Mouse (Mus musculus): Measurements from ENCODE around the gene Hmgb1.
A peak's percentile ranks its signal among the peaks of the same experiment; 100 is the strongest.

Hmgb1 gene

GRCm38 (mm10) chr5:149097841-149098240 lies 86.4 kb downstream of the Hmgb1 start:
- peak in 1 of 2 experiments; percentile 20 for DNase-seq

DNA sequence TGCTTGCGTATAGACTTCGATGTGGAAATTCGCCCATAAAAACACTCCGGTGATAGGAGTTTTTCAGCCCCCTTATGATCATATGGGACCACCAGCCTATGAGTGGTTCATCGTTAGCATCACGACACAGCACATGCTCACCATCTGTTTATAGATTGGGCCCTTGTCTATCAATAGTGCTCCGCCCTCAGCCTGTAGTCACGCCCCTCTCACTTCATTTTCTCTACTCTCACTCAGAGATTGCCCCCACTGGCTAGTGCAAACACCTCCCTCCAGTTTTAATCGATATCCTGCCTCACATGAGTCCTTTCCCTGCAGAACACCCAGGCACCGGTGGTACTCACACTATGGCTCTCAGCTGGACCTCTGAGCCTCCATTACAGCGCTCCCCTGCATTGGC lies 88.0 kb downstream of the Hmgb1 start:
- no peak for DNase-seq

- no peak for DNase-seq
These were observed 91.4 kb downstream of the Hmgb1 start for GRCm38 (mm10) chr5:149092926-149093325.

DNA sequence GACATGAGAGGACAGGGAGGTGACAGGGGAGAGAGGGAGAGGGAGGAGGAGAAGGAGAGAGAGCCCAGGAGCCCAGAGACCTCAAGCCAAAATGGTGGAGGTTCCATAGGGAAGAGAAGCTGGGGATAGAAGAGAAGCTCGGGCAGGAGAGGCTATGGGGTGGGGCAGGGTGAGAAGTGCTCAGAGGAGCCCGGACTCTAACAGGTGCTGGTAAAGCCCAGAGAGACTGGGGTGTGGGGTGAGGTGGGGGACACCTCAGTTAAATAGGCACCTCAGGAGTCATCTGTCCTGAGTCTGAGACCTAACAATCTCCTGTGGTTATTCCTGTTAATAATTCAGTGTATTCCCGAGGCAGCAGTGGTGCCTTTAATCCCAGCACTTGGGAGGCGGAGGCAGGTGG lies 91.8 kb downstream of the Hmgb1 start:
- no peak for DNase-seq

- DNase-seq, result no peak
These were observed 93.0 kb downstream of the Hmgb1 start for GRCm38 (mm10) chr5:149091256-149091655.

GRCm38 (mm10) chr5:149089860-149090259 lies 94.4 kb downstream of the Hmgb1 start:
- DNase-seq, result no peak

DNA sequence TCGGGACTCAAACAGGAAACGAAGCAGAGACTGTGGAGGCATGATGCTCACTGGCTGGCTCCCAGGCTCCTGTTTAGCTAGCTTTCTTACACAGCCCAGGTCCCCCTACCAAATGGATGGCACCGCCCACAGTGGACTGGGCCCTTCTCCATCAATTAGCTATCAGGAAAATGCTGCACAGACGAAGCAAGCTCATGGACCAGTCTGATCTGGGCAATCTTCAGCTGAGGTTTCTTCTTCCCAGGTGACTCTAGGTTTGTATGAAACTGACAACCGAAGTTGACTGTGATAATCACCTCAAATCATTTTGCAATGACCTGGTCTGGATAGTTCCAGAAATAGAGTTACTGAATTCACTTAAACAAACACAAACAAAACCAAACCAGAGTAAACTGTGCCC lies 94.8 kb downstream of the Hmgb1 start:
- DNase-seq, result no peak

GRCm38 (mm10) chr5:149088891-149089290 lies 95.4 kb downstream of the Hmgb1 start:
- peak in 1 of 2 experiments; percentile 34 for DNase-seq

- no peak for DNase-seq
These were observed 96.1 kb downstream of the Hmgb1 start for GRCm38 (mm10) chr5:149088149-149088548.

DNA sequence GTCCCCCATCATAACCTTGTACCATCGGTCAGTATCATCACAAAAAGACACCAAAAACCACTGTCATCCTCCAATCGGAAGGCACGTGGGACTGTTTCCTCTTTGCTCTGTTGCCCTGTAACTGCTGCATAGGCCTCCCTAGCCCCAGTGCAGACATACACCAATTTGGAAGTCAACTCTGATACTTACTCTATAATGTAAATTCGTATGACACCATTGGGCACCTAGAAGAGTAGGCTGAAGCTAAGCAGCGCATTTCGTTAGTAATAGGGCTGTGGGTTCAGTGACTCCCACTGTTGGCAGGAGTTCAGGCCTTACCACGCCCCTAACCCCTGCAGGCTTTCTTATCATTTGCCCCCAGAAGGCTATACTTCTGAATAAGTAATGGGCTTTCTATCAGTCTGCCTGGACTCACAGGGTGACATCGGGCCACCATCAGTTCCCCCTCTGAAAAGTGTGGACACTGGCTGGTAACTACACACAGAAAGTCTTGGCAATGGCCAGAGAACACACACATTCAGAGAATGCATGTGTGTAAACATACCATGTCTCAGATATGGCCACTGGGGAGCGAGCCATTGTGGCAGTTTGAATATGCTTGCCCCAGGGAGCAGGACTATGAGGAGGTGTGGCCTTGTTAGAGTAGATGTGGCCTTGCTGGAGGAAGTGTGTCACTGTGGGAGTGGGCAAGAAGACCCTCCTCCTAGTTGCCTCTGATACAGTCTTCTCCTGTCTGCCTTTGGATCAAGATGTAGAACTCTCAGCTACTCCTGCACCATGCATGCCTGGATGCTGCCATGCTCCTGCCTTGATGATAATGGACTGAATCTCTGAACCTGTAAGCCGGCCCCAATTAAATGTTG lies 97.7 kb downstream of the Hmgb1 start:
- no peak for DNase-seq

DNA sequence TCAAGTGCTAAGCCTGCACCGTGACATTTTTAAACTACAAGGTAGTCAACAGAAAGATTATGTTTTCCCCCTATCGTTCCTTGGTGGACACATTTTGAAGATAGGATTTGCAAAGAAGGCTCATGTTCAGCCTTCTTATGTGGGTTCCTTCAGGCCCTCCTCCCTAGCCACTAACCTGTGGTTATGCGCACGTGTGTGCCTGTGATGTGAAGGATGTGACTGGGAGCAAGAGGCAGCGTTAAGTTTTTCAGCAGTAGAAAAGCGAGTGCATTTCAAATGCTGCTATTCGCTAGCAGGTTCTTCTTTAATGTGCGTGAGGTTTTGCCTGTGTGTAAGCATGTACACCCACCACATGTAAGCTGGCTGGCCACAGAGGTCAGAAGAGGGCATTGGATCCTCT lies 103.8 kb downstream of the Hmgb1 start:
- no peak for DNase-seq

GRCm38 (mm10) chr5:149079758-149080150 lies 104.5 kb downstream of the Hmgb1 start:
- no peak for DNase-seq

DNA sequence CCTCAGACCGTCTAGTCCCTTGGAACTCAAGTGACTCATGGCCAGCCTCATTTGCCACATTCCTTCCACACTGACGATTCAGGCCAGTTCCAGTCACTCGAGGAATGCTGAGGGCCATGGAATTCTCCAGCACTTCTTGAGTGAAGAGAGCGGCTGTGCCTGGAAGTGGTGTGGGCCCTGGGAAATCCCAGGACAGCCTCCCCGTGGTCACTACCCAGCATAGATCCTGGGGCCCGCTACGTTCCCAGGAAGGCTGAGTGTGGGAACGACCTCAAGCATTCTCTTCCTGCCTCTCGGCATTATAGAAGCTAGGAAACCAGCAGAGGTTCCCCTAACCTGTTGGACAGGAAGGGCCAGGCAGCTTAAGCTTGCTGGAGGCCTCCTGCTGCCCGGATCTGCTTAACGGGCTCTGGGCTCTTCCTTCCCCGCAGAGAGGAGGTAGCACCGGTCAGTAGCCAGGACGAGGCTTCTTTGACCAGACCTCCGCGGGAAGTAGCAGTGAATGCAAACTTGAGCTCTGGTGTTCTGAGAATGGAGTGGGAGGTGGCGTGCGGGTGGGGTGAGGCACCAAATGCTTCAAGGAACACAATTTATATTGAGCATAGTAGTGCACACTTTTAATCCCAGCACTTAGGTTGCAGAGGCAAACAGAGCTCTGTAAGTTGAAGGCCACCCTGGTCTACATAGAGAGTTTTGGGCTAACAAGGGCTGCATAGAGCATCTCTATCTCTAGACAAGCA lies 105.1 kb downstream of the Hmgb1 start:
- no peak for DNase-seq

DNA sequence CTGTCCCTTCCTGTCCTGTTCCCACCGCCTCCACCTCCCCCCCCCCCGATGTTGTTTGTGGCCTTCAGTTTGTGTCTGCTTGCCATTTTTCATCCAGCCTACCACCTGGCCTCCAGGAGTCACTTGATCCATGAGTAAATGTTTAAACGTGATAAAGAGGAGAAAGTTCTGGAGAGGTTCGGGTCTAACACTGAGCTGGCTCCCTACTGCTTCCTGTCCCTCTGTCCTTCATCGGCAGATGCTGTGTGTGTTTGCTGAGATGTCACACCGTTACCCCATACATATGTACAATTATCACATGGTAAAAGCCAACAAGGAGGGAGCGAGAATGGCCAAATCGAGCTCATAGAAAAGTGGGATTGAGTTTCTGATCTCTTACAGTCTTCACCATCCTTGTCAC lies 107.2 kb downstream of the Hmgb1 start:
- no peak for DNase-seq

DNA sequence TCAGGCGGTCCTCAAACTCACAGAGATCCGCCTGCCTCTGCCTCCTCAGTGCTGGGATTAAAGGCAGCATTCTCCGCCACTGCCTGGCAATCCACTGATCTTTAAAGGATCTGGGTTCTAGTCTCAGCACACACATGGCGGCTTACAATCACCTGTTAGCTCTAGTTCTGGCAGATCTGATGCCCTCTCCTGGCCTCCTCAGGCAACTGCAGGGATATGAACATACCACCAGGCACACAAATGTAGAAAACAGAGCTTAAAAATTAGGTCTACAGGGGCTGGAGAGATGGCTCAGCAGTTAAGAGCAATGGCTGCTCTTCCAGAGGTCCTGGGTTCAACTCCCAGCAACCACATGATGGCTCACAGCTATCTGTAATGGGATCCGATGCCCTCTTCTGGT lies 112.7 kb downstream of the Hmgb1 start:
- no peak for DNase-seq

DNA sequence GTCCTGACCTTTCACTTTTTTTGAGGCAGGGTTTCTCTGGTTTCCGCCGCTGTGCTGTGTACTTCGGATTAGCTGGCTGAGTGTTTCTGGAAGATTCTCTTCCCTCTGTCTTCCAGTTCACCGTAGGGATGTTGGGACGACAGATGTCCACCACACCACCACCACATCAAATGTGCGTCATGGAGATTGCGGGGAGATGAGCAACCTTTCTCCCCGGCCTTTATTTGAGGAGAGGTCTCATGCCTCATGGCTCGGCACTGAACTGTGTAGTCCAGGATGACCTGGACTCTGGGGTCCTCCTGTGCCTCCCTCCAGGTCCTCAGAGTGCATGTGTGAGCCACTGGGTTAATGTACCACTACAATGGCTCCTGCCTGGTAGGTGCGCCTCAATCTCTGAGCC lies 115.5 kb downstream of the Hmgb1 start:
- no peak for DNase-seq

- no peak for DNase-seq
These were observed 116.0 kb downstream of the Hmgb1 start for GRCm38 (mm10) chr5:149068247-149068740.

- DNase-seq, result no peak
These were observed 116.8 kb downstream of the Hmgb1 start for GRCm38 (mm10) chr5:149067501-149067961.

GRCm38 (mm10) chr5:149062833-149063232 lies 121.5 kb downstream of the Hmgb1 start:
- no peak for DNase-seq

DNA sequence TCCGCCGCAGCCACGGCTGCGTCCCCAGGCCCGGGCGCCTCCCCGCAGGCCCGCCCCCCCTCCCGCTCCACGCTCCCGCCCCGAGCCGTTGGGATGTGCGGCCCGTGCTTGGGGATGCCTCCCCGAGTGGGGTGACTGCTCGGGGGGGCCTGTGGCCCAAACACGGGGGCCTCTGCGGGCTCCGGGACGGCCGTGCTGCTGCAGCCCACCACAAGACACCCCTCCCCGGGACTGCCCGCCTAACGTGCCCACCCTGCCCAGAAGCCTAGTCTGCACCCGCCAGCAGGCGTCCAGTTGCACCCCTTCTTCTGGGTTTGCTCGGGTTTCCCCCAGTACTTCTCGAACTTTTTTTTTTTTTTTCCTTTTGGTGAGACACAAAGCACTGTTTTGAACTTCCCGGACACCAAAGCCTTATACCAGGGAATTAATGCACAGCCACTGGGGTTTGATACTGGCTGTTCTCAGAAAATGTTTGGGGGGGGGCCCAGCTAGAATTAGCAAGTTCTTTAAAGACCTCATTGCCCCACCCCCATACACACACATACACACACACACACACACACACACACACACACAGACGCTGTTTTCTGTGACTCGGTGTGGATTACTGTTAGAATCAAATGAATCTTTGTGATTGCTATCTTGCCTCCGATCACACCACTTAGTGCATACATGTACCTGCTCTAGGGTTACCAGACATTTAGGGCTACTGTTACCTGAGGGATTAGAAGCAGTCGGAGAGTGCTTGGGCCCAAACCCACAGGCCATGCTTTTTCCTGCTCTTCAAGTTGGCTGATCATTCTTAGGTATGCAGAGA lies 130.7 kb downstream of the Hmgb1 start:
- peak in 1 of 2 experiments; percentile 43 for DNase-seq

DNA sequence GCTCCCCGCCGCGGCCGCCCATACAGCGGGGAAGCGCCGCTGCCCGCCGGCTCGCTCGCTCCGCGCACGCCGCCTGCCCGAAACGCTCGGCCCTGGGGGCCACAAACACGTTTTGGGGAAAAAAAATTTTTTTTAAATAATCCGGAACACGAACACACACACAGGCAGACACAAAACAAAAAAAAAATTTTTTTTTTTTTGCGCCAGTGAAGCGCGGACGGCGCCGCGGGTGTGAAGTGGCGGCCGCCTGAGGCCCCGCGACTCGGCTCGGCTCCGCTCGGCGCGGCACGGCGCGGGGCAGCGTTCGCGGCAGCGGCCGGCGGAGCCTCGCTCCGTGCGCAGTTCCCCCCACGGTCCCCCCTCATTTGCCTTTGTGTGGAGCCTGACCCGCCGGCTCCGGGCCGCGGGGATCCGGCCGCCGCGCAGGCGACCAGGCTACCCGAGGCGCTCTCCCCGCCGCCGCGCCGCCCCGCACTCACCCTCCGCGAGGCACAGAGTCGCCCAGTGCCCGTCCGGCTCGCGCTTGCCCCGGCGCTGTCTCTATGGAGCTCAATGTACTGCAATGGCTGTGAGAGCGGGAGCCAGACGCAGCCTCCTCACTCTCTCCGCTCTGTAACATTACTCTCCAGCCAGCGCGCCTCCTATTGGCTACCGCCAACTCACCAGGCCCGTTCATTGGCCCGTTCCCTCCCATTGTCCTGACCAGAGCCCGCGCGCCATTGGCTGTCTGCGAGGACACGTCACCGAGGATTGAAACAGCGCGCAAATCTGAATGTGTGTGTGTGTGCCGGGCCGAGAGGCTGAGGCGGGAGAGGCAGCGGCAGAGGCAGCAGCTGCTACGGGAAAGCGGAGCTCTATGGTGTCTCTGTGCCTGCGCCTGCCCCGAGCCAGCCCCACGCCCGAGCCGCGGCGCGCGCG lies 131.6 kb downstream of the Hmgb1 start:
- peak; percentile 96 to 98 for DNase-seq
